Mouse (Mus musculus) lung, adult 2 months (tissue): ENCODE results near the gene Tspan3.

Experiments used
- CTCF ChIP-seq: fragments of 200-500 bp; IDR thresholded peaks from 2 replicates; pipeline ENCODE4 v1.5.1; 2011; ENCODE audit warnings: mild to moderate bottlenecking, low read length, control low read depth; ENCODE audit not compliant: insufficient read depth
- POLR2A ChIP-seq: fragments of 200-500 bp; IDR thresholded peaks from 2 replicates; pipeline ENCODE4 v1.6.1; 2011; ENCODE audit warnings: low read depth, mild to moderate bottlenecking, control low read depth, low read length, borderline replicate concordance; ENCODE audit errors: extremely low read depth

DNA sequence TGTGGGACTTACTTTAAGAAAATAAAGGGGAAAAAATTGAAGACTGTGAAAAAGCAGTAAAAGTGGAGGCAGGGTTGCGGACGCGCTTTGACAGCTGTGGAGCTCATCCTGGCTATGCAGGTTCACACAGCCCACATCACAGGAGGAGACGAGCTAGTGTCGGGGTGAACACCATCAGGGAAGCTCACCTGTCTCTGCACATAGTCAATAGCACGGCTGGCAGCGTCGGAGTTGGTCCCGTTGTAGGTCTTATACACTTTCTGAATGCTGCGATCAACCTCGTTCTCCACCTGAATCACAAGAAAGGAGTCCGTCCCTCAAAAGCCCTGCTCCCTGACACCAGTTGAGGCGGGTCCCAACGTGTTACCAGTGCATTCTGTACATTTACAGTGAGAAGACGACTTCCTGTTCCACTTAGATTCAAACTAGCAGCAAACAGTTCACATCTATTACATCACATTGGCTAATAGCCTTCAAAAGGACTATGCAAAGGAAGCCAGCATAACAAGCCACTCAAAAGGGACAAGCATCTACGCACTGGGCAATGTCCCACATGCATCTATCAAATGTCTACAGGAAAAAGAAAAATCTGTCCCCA lies 18.9 kb downstream of the Tspan3 start:
- TF ChIP-seq CTCF (no peak), POLR2A (no peak)
